Mouse (Mus musculus) heart, embryonic 16.5 days (tissue): ENCODE results near the gene Sox6. TPM values are rescaled to one million over a fixed set of nuclear protein-coding genes. Genes with fewer than 3 reads are reported as not detected.

ENCODE experiments used
- ATAC-seq: fragments of 200-750 bp; cut with Nextera tagmentation; replicated peaks from 2 replicates; pipeline ENCODE4 v1.8.0; 2017; ENCODE audit warnings: moderate number of reproducible peaks; ENCODE audit not compliant: insufficient read depth, low FRiP score; ENCODE audit errors: extremely low read depth
- H3K27ac ChIP-seq: fragments of 300-500 bp; sonication (generic); 2 replicates; pipeline ENCODE4 v1.5.1; 2014; ENCODE audit warnings: mild to moderate bottlenecking, low read length, control low read depth, moderate library complexity
- H3K27me3 ChIP-seq: fragments of 300-500 bp; sonication (generic); 2 replicates; pipeline ENCODE4 v1.6.1; 2014; ENCODE audit warnings: low read length, mixed read lengths; ENCODE audit not compliant: control insufficient read depth, insufficient read depth
- H3K36me3 ChIP-seq: fragments of 300-500 bp; sonication (generic); 2 replicates; pipeline ENCODE4 v1.6.1; 2014; ENCODE audit not compliant: control insufficient read depth, insufficient read depth
- H3K4me1 ChIP-seq: fragments of 300-500 bp; sonication (generic); 2 replicates; pipeline ENCODE4 v1.6.1; 2014; ENCODE audit warnings: low read length, mixed read lengths; ENCODE audit not compliant: control insufficient read depth, insufficient read depth
- H3K4me2 ChIP-seq: fragments of 300-500 bp; sonication (generic); 2 replicates; pipeline ENCODE4 v1.6.1; 2014; ENCODE audit warnings: low read depth, mild to moderate bottlenecking, control low read depth, low read length
- H3K4me3 ChIP-seq: fragments of 300-500 bp; sonication (generic); 2 replicates; pipeline ENCODE4 v1.5.1; 2014; ENCODE audit warnings: mild to moderate bottlenecking, control low read depth, low read length
- H3K9ac ChIP-seq: fragments of 300-500 bp; sonication (generic); 2 replicates; pipeline ENCODE4 v1.6.1; 2014; ENCODE audit warnings: low read length, control low read depth
- H3K9me3 ChIP-seq: fragments of 300-500 bp; sonication (generic); replicated peaks from 2 replicates; pipeline ENCODE4 v1.6.1; 2016; ENCODE audit warnings: low read length; ENCODE audit not compliant: control insufficient read depth
- WGBS: fragments of 180-500 bp; shearing (Covaris S2); extraction: QIAGEN DNeasy Blood & Tissue Kit; methylation state at CpG from one replicate; pipeline ENCODE4 v1.1.7; 2014; 5-methylcytosine and 5-hydroxymethylcytosine counted together
- polyA plus RNA-seq: library from polyadenylated mRNA; unstranded; fragments of >200 nt; fragmentation: Nextera tagmentation; extraction: Ambion mirVana; gene quantifications from 2 replicates; pipeline ENCODE4 v1.2.1, GENCODE M21; 2015

The Sox6 gene
- polyA plus RNA-seq, 1 experiment from 2014 or later = 25.6 TPM

DNA sequence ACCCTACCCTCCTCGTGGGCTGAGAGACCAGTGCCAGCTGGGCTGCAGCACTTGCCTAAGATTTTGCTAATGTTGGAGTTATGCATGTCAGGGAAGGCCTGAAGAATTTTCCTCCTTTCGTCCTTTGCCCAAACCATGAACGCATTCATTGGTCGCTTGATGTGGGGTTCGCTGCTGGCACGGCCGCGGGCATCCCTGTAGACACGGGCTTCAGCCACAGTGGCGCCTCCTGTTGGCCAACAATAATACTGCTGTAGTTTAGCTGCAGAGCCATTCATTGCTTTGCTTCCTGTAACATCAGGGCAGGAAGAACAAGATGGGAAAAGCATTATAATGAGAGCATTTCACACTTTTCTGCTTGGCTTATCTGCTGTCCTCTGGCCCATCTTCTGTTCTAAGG is 549.0 kb downstream of the Sox6 start:
- H3K9me3 ChIP-seq = no peaks in the 10 kb centered on the region
- no peak overlapping the region for H3K9ac ChIP-seq
- no peak for ATAC-seq
- WGBS = 50% methylated on average over 10 of the region's 10 CpGs
- H3K4me1 ChIP-seq = no peaks in the 10 kb centered on the region
- H3K27ac ChIP-seq = no peak overlapping the region
- no peaks in the 10 kb centered on the region for H3K27me3 ChIP-seq
- H3K4me3 ChIP-seq = no peak overlapping the region
- no peak overlapping the region for H3K4me2 ChIP-seq
- H3K36me3 ChIP-seq = no peaks in the 10 kb centered on the region

DNA sequence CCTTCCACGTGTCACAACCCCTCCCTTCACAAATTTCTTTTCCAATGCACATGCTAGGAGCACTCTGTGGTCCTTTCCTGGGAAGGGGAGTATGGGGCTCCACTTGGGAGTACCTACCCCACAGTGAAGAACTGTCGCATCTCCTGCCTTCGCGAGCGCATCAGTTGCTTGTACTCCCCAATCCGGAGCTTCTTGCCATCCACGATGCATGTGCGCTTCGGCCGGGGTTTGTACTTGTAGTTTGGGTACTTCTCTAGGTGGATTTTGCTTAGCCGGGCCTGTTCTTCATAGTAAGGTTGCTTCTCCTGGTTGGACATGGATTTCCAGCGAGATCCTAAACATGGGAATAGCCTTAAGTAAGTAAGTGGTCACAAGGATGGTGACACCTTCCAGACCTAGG is 552.2 kb downstream of the Sox6 start:
- H3K9me3 ChIP-seq = no peaks in the 10 kb centered on the region
- no peaks in the 10 kb centered on the region for H3K36me3 ChIP-seq
- H3K4me2 ChIP-seq = no peak overlapping the region
- H3K27me3 ChIP-seq = no peaks in the 10 kb centered on the region
- ATAC-seq = no peak
- H3K4me3 ChIP-seq = no peak overlapping the region
- WGBS = 94% methylated on average over 12 of the region's 12 CpGs
- H3K4me1 ChIP-seq = peaks cover 3% of the 10 kb centered on the region
- no peak overlapping the region for H3K9ac ChIP-seq
- H3K27ac ChIP-seq = no peak overlapping the region

DNA sequence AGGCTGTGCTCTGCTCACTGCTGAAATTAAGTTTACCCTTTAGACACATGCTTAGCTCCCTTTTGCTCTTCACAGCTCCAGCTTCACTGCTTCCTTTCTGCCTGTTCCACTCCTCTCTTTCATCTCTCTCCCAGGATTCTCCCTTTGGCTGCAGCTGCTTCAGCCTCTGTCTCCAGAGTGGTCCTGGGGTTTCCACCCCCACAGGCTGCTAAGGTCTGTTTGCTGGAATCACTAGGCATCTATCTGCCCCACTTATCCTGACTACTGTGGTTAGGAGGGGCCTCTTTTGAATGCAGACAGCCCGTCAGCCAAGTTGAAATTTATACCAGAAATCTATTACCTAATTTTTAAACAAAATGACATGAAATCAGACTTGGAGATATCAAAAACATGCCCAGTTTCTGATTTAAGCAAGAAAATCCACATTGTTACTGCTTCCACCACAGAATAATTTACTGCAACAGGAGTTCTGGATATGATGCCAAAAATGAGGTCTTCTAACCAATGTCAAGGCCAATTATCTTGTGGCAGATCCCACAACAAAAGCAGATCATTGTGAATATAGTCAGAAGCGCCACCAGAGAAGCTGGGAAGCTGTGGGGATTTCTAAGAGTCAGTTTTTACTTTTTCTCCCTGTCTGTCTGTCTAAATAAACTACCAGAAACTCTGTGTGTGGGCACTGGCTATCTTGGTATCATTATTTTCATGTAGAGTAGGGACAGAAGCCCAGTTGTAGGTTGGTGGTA is 552.8 kb downstream of the Sox6 start:
- peaks cover 6% of the 10 kb centered on the region for H3K4me1 ChIP-seq
- H3K36me3 ChIP-seq = no peaks in the 10 kb centered on the region
- no peak overlapping the region for H3K4me2 ChIP-seq
- no peak overlapping the region for H3K9ac ChIP-seq
- H3K9me3 ChIP-seq = no peaks in the 10 kb centered on the region
- no peak for ATAC-seq
- H3K27me3 ChIP-seq = no peaks in the 10 kb centered on the region
- H3K27ac ChIP-seq = no peak overlapping the region
- WGBS = 83% methylated on average over 2 of the region's 2 CpGs
- no peak overlapping the region for H3K4me3 ChIP-seq

DNA sequence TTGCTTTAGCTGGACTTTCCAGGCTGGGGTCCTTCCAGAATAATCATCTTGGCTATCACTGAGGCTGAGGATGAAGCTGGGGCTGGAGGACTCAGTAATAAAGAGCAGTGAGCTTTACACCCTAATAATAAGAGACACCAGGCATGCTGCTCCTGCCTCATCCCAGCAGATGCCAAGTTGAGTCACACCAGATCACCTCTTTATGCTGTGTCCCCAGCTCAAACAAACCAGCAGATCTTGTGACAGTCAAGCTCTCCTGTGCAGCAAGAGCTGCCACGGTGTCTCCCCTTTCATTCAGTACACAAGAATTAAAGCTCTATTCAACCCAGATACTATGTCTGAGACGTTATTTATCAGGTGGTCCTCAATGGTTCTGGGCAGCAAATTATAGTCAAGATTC is 560.8 kb downstream of the Sox6 start:
- Histone ChIP-seq H3K36me3 (no peaks in the 10 kb centered on the region), H3K4me3 (no peak overlapping the region), H3K27me3 (no peaks in the 10 kb centered on the region), H3K9me3 (no peaks in the 10 kb centered on the region), H3K4me2 (no peak overlapping the region), H3K27ac (no peak overlapping the region), H3K4me1 (peaks cover 20% of the 10 kb centered on the region), H3K9ac (no peak overlapping the region)
- no peak for ATAC-seq
- 47% methylated on average over 2 of the region's 2 CpGs for WGBS

DNA sequence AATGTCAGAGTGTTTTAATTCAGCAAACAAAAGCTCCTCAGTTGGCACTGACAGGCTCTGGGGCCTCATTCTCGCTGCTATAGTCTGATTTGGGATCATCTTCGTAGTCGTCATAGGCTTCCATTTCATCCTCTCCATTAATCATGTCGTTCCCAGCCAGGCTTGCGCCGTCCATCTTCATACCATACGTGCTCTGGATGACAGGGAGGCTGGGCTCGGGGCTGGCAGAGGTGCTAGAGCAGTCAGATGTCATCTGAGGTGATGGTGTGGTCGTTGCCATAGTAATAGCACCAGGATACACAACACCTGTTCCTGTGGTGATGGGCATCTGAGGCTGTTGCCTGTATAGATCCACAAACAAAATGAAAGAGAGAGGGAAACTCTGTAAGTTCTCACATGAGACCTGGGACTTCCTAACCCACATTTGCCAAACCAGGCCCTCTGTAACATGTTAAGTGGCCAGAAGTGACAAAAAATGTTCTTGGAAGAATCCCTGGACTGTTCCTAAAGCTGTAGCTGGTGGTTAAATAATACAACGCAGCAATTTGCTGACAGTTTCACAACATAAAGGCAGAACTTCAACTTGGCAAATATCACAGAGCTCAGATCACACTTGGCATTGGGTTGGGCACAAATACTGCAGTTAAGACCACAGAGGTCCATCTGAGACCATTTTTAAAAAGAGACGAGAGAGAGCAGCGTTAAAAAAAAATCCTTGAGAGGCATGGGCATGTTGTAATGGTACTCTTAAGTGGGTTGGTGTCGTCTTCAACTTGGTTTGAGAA is 561.5 kb downstream of the Sox6 start:
- Histone ChIP-seq H3K4me1 (peaks cover 27% of the 10 kb centered on the region), H3K9me3 (no peaks in the 10 kb centered on the region), H3K9ac (no peak overlapping the region), H3K27ac (no peak overlapping the region), H3K27me3 (no peaks in the 10 kb centered on the region), H3K36me3 (no peaks in the 10 kb centered on the region), H3K4me2 (no peak overlapping the region), H3K4me3 (no peak overlapping the region)
- WGBS = 58% methylated on average over 13 of the region's 13 CpGs
- ATAC-seq = no peak

DNA sequence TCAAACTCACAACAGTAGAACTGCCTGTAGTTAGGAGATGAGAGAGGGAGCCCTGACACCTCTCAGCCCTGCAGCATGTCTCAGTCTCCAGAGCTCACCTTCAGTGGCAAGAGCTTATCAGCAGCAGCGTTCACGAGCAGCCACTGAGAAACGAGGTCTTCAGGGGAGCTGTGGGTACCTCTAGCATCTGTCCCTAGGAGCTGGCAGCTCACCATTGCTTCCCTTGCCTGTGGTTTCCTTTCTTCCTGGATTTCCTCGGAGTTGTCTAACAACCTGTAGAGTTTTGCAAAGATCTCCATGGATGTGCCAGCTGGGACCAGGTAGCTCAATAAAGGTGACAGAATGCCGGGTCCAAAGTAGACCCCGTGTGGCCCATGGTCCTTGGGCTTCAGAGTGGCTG is 563.4 kb downstream of the Sox6 start:
- WGBS = 58% methylated on average over 6 of the region's 6 CpGs
- Histone ChIP-seq H3K4me3 (no peak overlapping the region), H3K4me2 (no peak overlapping the region), H3K4me1 (peaks cover 29% of the 10 kb centered on the region), H3K9ac (no peak overlapping the region), H3K9me3 (no peaks in the 10 kb centered on the region), H3K27me3 (no peaks in the 10 kb centered on the region), H3K36me3 (no peaks in the 10 kb centered on the region), H3K27ac (no peak overlapping the region)
- ATAC-seq = no peak

DNA sequence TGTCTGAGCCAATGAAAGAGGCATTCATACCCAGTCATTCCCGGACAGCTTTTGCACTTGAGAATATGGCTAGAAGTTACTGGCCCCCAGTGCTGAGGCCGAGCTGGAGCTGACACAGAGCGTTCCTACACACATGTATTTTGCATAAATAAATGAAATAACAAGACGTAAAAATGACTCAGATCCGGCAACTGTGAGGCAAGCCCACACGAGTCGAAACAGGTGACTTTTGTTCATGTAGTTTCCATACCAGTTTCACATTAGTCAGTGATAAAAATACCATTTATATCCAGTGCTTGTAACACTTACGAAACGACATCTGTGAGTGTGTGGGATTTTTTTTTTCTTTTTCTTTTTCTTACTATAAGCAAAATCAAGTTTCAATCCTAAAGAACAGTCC is 564.5 kb downstream of the Sox6 start:
- Histone ChIP-seq H3K27ac (no peak overlapping the region), H3K4me1 (peaks cover 39% of the 10 kb centered on the region), H3K36me3 (no peaks in the 10 kb centered on the region), H3K4me3 (no peak overlapping the region), H3K9me3 (no peaks in the 10 kb centered on the region), H3K9ac (no peak overlapping the region), H3K27me3 (no peaks in the 10 kb centered on the region), H3K4me2 (no peak overlapping the region)
- ATAC-seq = no peak
- 80% methylated on average over 9 of the region's 9 CpGs for WGBS

DNA sequence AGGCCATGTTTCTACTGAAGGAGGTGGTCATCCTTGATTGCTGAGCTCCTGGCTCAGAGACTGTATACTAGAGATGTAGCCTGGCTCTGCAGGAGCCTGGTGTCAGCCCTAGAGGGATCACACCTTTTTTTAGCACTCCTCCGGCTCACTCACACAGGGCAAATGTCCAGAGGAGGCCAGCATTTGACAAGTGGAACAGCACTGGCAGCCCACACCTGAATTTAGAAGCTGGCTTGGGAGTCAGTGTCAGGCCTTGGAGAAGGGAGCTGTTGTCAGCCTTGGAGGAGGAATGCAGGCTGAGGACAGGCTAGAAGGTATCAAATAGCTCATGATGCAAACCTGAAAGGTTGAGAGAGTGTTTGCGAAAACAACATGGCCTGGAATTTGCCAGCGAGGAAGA is 565.7 kb downstream of the Sox6 start:
- H3K4me2 ChIP-seq = no peak overlapping the region
- peaks cover 35% of the 10 kb centered on the region for H3K4me1 ChIP-seq
- peak overlapping the region; percentile 83 for H3K27ac ChIP-seq
- WGBS = 57% methylated on average over 3 of the region's 3 CpGs
- peak overlapping the region; percentile 17; the same call in 1 of the 2 replicates for H3K9ac ChIP-seq
- no peaks in the 10 kb centered on the region for H3K9me3 ChIP-seq
- H3K27me3 ChIP-seq = no peaks in the 10 kb centered on the region
- no peaks in the 10 kb centered on the region for H3K36me3 ChIP-seq
- H3K4me3 ChIP-seq = no peak overlapping the region
- peak; percentile 81 for ATAC-seq

DNA sequence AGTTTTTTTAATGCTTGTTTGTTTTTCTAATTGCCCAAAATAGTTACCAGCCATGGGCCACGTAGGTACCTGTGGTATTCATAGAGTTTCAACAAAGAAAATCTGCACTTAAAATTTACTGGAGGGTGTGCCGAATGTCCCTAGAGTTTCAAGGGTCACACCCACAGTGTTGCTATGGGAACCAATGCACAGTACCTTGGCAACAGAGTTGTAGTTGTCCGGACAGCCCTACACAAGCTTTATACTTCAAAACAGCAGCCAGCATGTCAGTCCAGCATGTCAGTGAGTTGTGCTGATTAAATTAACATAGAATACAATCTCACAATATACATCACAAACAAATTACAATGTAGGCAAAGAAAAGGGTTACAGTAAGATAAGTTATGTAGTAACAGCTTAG is 567.1 kb downstream of the Sox6 start:
- H3K4me2 ChIP-seq = no peak overlapping the region
- H3K27ac ChIP-seq = no peak overlapping the region
- no peaks in the 10 kb centered on the region for H3K27me3 ChIP-seq
- H3K4me1 ChIP-seq = peaks cover 37% of the 10 kb centered on the region
- 62% methylated on average over 3 of the region's 3 CpGs for WGBS
- H3K9me3 ChIP-seq = no peaks in the 10 kb centered on the region
- H3K4me3 ChIP-seq = no peak overlapping the region
- no peak for ATAC-seq
- no peak overlapping the region for H3K9ac ChIP-seq
- H3K36me3 ChIP-seq = no peaks in the 10 kb centered on the region
